In the genomic region with DNA sequence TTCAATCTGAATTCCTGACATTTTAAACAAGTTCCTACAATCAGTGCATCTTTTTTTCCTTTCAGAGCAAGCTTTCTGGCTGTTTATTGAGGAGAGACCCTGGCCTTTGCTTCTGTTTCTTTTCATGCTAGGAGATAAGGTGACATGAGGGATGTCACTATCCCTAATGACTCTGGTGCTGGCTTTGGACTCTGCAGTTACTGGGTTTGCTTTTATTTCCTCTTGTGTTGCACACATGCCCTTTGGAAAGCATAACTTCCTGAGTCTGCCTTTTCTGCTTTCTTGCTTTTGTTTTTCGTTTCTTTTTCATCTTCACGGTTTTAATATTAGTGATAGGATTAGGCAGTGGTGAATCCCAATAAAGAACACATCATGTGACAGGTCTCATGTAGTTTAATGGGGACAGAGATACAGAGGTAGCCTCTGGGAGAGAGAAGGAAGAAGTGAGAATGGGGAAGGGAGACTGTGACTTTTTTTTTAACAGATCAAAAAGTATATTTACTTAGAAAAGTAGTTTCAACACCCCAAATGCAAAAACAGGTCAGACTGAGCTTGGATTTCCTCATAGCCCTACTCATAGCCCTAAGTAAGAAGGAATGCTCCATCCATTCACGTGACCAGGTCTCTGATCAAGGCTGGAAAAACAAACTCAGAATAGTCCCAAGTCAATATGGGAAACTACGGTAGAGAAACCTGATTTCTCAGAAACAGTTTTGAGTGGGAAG, we compare ENCODE assay signal across 28 mouse cellular contexts.
DNase-seq lines count a peak whose midpoint lies in the region; ATAC-seq and TF ChIP-seq lines count a peak whose summit lies in the region.
"Had no signal": no experiment of that assay in that cellular context is flagged by ENCODE, and none has a peak within 500 bp of the region (broad histone marks: within the 10 kb centered on the region; RNA-seq: fewer than 3 reads in every experiment).

No protein-coding gene starts in this region.

- no peak for TF ChIP-seq CTCF in liver, adult 2 months (IDR thresholded peaks at IDR 0.05; ENCODE audit: low read depth, low read length)
- TF ChIP-seq CTCF in intestine, postnatal 0 days (IDR thresholded peaks at IDR 0.05; ENCODE audit: low read depth): no peak

- no peak for TF ChIP-seq POLR2A in liver, adult 2 months (IDR thresholded peaks at IDR 0.05; ENCODE audit: extremely low read depth, insufficient read depth, low read length)

- no peaks in the 10 kb centered on the region for H3K36me3 ChIP-seq in liver, adult 2 months (ENCODE audit: control insufficient read depth, insufficient read depth, low read length)
- no peaks in the 10 kb centered on the region for H3K36me3 ChIP-seq in intestine, postnatal 0 days (ENCODE audit: control insufficient read depth, insufficient read depth)
- H3K36me3 ChIP-seq: embryonic facial prominence, embryonic 12.5 days; embryonic facial prominence, embryonic 15.5 days; forebrain, embryonic 12.5 days; forebrain, embryonic 15.5 days; heart, embryonic 10.5 days; heart, embryonic 15.5 days; hindbrain, embryonic 10.5 days; hindbrain, embryonic 13.5 days; intestine, embryonic 15.5 days had no signal

- H3K79me2 ChIP-seq in liver, adult 2 months (ENCODE audit: control insufficient read depth, insufficient read depth, low read length): no peaks in the 10 kb centered on the region

- no peak overlapping the region for H3K4me3 ChIP-seq in liver, adult 2 months (ENCODE audit: insufficient read depth, low read depth, low read length)
- no peak overlapping the region for H3K4me3 ChIP-seq in intestine, postnatal 0 days (ENCODE audit: low read depth, low read length)
- H3K4me3 ChIP-seq: embryonic facial prominence, embryonic 12.5 days; embryonic facial prominence, embryonic 15.5 days; forebrain, embryonic 12.5 days; forebrain, embryonic 15.5 days; gastrocnemius, adult 2 months; heart, adult 2 months; heart, embryonic 10.5 days; heart, embryonic 15.5 days; hindbrain, embryonic 10.5 days; hindbrain, embryonic 13.5 days; intestine, embryonic 15.5 days had no signal

- peak; percentile 42 for ATAC-seq in common myeloid progenitor, adult 5-6 weeks (replicated peaks; ENCODE audit: low read depth, poor library complexity, severe bottlenecking)
- ATAC-seq in megakaryocyte, adult 5-6 weeks (ENCODE audit: poor library complexity, severe bottlenecking): peak; percentile 83
- ATAC-seq in intestine, postnatal 0 days: no peak
- ATAC-seq: activated CD4-positive, CD25-positive, alpha-beta regulatory T cell, adult 4 months; forebrain, embryonic 15.5 days; hindbrain, embryonic 16.5 days; intestine, embryonic 15.5 days had no signal

- DNase-seq in adrenal gland, adult 2 months: peak; percentile 12
- no peak for DNase-seq in adrenal gland, adult 18-20 months (ENCODE audit: low spot score in 2 of 2)
- peak; percentile 50 for DNase-seq in liver, adult 2 months (ENCODE audit: extremely low read depth, low read depth, low spot score)
- no peak for DNase-seq in liver
- DNase-seq in gastrocnemius, postnatal 36 days: no peak
- DNase-seq: adrenal gland, postnatal 36 days; cerebellum, adult 18-20 months; cerebellum, adult 9-10 months; cerebellum, postnatal 14 days; gastrocnemius, adult 2 months; gastrocnemius, postnatal 14 days; heart, adult 2 months; heart, postnatal 10 days; heart, postnatal 36 days had no signal

- no peak overlapping the region for H3K27ac ChIP-seq in liver, adult 2 months (replicated peaks; ENCODE audit: insufficient read depth, low read depth, low read length)
- H3K27ac ChIP-seq in intestine, postnatal 0 days (ENCODE audit: low read depth, low read length): no peak overlapping the region
- H3K27ac ChIP-seq: embryonic facial prominence, embryonic 12.5 days; embryonic facial prominence, embryonic 15.5 days; forebrain, embryonic 12.5 days; forebrain, embryonic 15.5 days; gastrocnemius, adult 2 months; heart, adult 2 months; heart, embryonic 15.5 days; hindbrain, embryonic 10.5 days; hindbrain, embryonic 13.5 days; intestine, embryonic 15.5 days had no signal

- H3K27me3 ChIP-seq in liver, adult 2 months (ENCODE audit: control insufficient read depth, insufficient read depth, low read length): no peaks in the 10 kb centered on the region
- no peaks in the 10 kb centered on the region for H3K27me3 ChIP-seq in intestine, postnatal 0 days (replicated peaks; ENCODE audit: control insufficient read depth, insufficient read depth, low read length)
- H3K27me3 ChIP-seq: embryonic facial prominence, embryonic 12.5 days; embryonic facial prominence, embryonic 15.5 days; forebrain, embryonic 12.5 days; forebrain, embryonic 15.5 days; heart, embryonic 15.5 days; hindbrain, embryonic 13.5 days; intestine, embryonic 15.5 days had no signal

- H3K4me1 ChIP-seq in liver, adult 2 months (ENCODE audit: control insufficient read depth, insufficient read depth, low read length): no peaks in the 10 kb centered on the region; the same call in 1 of the 2 replicates
- H3K4me1 ChIP-seq in intestine, postnatal 0 days (replicated peaks; ENCODE audit: control insufficient read depth, insufficient read depth, low read length): no peaks in the 10 kb centered on the region
- H3K4me1 ChIP-seq: embryonic facial prominence, embryonic 12.5 days; embryonic facial prominence, embryonic 15.5 days; forebrain, embryonic 12.5 days; forebrain, embryonic 15.5 days; hindbrain, embryonic 10.5 days; hindbrain, embryonic 13.5 days; intestine, embryonic 15.5 days had no signal

- intact Hi-C loops in gastrocnemius, postnatal 36 days (cut with DNase I): no loop called here

- no peaks in the 10 kb centered on the region for H3K9me3 ChIP-seq in intestine, postnatal 0 days (ENCODE audit: control insufficient read depth)
- H3K9me3 ChIP-seq: embryonic facial prominence, embryonic 12.5 days; embryonic facial prominence, embryonic 15.5 days; forebrain, embryonic 12.5 days; forebrain, embryonic 15.5 days; heart, embryonic 10.5 days; heart, embryonic 15.5 days; hindbrain, embryonic 10.5 days; hindbrain, embryonic 13.5 days; intestine, embryonic 15.5 days had no signal

- no peak overlapping the region for H3K4me2 ChIP-seq in intestine, postnatal 0 days (replicated peaks; ENCODE audit: low read depth)
- H3K4me2 ChIP-seq: embryonic facial prominence, embryonic 12.5 days; embryonic facial prominence, embryonic 15.5 days; forebrain, embryonic 12.5 days; forebrain, embryonic 15.5 days; heart, embryonic 15.5 days; hindbrain, embryonic 13.5 days; intestine, embryonic 15.5 days had no signal

- 46% methylated on average over 4 of the region's 4 CpGs for WGBS in liver, adult 2 months
- 65% methylated on average over 4 of the region's 4 CpGs for WGBS in intestine, postnatal 0 days

- no peak overlapping the region for H3K9ac ChIP-seq in liver, adult 2 months (ENCODE audit: low read depth, low read length)
- H3K9ac ChIP-seq in intestine, postnatal 0 days (ENCODE audit: low read depth, low read length): no peak overlapping the region
- H3K9ac ChIP-seq: embryonic facial prominence, embryonic 12.5 days; embryonic facial prominence, embryonic 15.5 days; forebrain, embryonic 12.5 days; forebrain, embryonic 15.5 days; heart, embryonic 15.5 days; hindbrain, embryonic 13.5 days; intestine, embryonic 15.5 days had no signal

Comparison
In these comparisons a context has a peak if more than half of its experiments do, and no peak if none do; other contexts are left out.
1. DNase-seq: peak in adrenal gland, adult 2 months (single experiment) and liver, adult 2 months (single experiment); none in adrenal gland, adult 18-20 months (0 of 2), liver (single experiment) and gastrocnemius, postnatal 36 days (0 of 2).